Mouse (Mus musculus): ENCODE results near the gene Ak8.

Gene Ak8

DNA sequence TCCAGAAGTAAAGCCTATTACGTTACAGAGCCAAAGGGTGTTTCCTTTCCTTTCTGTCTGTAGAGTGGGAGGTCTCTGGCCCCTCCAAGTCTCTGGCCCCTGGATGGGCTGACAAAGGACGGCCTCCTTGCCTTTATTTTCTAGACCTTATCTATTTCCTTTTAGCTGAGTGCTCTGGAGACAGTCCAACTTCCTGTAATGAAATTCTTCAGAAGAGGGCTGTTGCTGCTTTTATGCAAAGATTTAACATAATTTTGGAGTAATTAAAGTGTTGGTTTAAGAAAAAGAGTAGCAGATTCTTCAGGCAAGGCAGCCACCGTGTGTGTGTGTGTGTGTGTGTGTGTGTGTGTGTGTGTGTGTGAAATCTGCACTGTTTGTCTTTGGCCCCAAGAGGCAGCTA lies 98.4 kb downstream of the Ak8 start:
- DNase-seq = no peak

DNA sequence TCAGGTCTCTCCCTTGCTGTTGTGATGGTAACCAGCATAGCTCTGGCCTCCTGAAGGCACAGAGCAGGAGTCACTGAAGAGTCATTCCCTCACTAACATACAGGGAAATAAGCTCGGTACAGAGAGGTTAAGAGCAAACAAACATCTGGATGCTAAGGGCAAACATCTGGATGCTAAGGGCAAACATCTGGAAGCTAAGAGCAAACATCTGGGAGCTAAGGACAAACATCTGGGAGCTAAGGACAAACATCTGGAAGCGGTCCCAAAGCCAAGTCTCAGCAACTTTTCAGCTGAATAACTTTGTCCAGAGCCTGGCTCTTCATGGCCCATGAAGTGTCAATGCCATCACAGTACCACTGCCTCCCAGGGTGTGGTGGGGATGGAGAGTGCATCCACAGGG lies 99.6 kb downstream of the Ak8 start:
- no peak for DNase-seq

DNA sequence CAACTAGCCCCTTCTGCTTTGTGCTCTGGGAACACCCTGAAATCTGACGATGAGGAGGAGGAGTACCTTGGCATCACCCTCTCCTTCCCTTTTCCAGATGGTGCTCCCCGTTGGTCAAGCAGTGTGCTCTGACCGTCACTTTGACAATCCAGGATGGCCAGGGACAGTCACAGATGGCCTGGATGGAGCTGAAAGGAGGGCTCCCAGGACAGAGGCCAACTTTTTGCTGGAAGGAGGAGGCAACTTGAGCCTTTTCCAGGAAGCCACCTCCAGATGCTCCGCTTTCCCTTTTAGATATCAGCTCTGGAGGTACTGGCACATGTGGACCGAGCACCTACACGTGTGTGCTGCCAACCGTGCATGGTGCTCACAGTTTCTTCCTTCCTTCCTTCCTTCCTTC lies 103.4 kb downstream of the Ak8 start:
- DNase-seq = no peak

DNA sequence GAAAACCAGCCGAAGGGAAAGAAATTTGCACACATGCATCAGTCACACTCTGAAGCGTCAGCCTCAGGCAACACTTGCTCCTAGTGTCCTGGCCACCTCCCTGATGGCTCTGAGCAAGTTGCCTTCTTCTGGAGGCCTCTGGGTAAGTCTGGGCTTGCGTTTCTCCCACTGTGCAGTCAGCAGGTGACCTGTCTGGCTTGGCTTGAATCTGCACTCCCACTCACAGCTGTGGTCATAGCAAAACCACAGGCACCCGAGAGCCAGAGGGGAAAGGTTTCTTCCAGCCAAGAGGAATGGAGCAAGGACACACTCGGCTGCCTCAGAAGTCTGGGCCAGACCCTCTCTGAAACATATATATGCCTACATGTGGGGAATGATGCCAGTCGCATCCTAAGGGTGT lies 108.9 kb downstream of the Ak8 start:
- no peak for DNase-seq

DNA sequence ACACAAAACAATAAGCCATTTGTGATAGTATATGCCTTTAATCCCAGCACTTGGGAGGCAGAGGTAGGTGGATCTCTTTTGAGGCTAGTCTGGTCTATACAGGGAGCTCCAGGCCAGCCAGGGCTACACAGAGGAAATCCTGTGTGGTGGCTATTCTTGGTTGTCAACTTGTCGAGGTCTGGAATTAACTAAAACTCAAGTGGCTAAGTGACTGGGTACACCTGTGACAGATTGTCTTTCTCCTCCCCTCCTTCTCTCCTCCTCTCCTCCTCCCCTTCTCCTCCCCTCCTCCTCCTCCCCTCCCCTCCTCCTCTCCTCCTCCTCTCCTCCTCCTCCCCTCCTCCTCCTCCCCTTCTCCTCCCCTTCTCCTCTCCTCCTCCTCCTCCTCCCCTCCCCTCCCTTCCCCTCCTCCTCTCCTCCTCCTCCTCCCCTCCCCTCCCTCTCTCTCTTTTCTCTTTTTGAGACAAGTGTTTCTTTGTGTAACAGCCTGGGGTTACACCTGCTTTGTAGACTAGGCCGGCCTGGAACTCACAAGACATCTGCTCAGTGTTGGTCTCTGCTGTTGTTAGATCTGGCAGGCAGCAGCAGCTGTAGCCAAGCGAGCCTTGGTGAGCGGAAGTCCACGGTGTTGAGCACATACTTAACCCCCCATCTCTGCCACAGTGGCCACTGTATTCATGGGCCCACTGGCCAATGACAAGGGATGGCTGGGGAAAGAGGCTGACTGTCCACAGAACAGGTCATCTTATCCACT lies 110.5 kb downstream of the Ak8 start:
- DNase-seq = no peak

DNA sequence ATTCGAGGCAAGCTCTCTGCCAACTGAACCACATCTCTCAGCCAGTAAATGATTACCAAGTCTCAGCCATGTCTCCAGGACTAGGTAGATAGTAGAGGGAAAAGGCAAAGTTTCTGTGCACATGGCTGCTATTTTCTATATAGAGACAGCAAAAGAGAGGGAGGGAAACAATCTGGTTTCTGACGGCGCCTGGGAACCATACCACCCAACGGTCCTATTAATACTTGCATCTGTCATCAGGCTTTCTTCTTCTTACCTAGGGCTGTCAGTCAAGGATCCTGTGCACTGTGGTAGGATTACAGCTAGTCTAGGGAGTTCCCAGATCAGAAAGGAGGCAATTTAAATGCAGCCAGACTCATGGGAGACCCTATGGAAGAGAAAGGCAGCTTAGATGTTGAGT lies 118.9 kb downstream of the Ak8 start:
- no peak for DNase-seq

DNA sequence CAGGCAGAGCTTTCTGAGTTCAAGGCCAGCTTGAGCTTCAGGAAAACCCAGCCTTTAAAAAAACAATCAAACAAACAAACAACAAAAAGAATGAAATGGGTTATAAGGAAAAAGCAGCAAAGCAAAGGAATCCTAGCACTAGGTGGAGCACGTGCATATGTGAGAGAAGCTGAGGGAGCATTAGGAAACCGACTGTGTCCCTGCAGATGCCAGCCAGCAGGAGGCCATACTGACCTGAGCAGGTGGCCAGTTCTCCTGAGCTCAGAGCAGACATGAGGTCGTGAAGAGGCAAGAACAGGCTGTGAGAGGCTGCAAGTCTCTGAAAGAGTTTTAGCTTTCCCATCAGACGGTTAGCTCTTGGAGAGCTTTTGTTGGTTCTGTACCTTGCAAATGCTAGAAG lies 129.3 kb downstream of the Ak8 start:
- DNase-seq = peak; percentile 10

DNA sequence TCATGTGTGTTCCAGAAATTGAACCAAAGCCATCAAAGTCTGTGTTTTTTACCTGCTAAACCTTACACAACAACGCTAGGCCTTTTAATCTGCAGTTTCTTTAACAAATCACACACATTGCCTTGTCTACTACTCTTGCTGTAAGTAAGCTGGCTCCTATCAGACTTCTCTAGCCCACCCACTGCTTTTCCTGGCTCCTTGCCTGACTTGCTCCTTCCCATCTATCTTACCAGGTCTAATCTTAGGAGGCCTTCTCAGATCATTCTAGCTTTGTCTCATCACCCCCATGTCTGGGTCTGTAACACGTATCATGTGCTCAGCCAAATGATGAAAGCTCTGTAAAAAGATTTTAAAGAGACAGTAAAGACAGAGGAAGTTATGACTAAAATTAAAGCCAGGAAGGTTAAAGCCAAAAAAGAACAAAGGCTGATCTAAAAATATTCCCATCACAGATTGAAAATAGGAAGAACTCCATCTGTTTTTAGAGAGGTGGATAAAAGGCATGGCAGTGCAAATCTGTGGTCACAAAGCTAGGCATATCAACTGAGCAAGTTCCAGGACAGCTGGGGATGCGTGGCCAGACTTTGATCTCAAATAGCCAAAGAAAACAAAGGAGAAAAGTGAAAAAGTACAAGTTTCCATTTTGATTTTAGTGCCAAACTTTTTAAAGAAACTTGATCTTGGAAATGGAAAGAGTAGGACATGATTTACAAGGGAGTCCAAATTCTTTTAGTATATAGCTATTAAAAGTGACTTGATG lies 136.4 kb downstream of the Ak8 start:
- DNase-seq = no peak

DNA sequence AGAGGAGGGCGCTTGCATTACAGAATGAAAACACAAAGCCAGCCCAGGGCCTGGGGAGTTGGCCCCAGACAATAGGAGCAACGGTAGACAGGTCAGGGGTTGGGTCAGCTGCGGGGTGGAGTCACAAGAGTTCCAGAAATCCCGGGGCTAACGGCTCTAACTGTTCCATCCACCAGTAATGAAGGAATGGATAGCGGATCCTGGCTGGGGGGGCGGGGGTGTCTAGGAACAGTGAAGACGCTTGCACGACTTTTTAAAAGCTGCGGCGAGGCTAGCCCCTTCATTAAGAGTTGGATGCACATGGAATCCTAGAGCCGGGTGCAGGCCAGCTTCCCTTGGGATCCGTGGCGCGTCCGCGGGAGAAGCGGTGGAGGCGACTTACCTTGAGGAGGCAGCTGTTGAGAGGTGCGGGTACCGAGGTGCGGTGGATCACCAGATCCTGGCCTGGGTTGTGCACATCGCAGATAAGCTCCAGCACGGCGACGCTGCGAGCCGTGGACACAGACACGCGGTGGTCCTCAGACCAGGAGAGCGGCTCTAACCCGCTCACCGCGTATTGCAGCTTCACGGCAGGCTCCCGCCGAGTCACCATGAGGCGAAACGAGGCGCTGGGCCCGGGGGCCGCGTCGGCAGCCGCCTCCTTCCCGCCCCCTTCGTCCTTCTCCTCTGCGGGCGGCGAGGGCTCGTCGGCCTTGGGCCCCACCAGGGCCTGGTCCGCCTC lies 139.7 kb downstream of the Ak8 start:
- DNase-seq = peak; percentile 7

DNA sequence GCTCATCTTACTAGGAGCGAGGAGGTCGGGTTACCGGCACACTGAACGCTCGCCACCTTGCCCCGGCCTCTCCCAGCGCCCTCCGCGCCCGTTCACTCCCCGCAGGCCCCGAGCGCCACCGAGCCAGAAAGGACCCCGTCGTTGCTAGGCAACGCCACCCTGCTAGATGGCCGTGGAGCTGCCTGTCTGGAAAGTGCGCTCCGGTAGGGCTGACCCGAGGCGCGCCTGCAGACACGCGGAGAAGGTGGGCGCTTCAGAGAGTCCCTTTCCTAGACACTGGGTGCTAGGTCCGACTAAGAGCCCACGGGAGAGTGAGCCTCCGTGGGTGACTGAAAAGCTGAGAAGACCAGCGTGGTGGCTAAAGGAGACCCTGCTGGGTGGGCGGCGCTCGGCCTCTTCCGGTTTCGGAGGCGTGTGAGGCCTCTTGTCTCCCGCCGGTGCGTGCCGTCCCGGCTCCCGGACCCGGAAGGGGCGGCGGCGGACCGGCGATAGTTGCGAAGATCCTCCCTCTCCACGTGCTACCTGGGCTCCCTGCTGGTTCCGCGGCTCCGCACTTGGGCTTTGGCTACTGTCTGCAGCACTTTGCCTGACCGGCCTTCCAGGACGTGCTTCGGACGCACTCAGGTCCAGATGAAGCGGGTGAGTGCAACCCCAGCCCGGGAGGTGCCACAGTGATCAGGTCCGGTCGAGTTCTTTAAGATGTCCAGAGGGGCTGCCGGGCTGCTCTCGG lies 140.4 kb downstream of the Ak8 start, which contains the start of the genes Gtf3c4 and Ddx31:
Gene Gtf3c4 (minus strand): TSS at position 139 of the 730 bp plus-strand sequence.
Gene Ddx31 (plus strand): TSS at position 185 of the 730 bp plus-strand sequence.
- peak; percentile 89 for DNase-seq

DNA sequence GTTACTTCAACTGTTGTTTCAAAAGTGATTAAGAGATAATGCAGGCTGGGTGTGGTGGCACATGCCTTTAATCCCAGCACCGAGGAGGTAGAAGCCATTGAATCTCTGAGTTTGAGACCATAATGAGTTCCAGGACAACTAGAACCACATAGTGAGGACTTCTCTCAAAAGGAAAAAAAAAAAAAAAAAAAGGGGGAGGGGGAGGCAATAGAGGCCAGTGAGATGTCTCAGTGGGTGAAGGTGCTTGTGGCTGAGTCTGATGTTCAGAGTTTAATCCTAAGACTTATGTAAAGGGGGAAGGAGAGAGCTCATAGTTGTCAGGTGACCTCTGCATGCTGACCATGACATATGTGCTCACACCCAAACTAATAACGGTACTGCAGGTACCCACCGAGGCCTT lies 142.1 kb downstream of the Ak8 start:
- no peak for DNase-seq

DNA sequence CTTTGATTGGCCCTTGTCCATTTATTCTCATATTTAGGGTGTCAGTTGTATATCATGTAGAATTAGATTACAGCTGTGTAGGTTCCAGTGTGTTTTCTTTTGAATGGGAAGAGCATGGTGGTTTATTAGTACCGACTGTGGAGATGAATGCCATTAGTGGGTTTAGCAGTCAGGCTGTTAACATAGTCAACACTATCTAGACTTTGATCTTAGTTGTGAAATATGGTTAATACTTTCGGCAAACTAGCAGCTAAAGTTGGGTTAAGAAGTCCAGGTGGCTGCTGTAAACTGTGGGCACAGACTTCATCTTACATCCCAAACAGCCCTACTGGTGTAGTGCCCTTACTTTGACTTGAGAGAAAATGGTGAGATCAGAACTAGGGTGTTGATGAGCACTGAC lies 148.9 kb downstream of the Ak8 start:
- no peak for DNase-seq

DNA sequence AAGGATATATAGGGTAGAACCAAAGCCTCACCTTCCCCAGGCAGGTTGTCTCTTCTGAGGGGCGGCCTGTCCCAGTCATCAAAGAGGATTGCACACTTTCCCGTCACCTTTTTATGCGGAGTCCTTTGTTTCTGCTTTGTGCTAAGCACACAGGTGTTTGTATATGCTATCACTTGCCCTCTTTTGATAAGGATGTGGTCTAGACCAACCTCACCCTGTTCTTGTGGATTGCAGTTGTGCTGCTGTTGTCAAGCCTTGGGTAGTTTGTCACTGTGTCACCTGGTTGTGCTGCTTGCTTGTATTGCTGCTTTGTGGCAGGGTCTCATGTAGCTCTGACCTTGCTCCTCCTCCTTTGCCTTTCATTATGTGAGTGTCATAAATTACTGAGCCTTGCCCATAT lies 152.6 kb downstream of the Ak8 start:
- no peak for DNase-seq

DNA sequence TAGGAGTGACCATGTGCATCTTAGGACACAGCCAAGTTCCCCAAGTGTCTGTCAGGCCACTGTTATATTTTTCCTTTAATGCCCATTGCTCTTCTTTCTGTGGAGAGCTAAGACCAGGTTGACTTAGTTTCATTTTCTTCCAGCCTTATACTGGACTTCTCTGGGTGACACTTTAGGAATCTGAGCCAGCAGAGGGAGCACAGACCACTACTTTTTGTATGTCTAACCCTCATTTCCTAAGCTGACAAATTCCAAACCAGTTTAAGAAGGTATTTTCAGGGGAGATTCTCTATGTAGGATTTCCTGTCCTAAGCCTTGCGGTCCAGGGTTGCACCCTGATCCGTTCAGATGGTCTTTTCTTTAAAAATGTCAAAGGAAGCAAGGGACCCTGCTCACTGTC lies 155.8 kb downstream of the Ak8 start:
- no peak for DNase-seq

DNA sequence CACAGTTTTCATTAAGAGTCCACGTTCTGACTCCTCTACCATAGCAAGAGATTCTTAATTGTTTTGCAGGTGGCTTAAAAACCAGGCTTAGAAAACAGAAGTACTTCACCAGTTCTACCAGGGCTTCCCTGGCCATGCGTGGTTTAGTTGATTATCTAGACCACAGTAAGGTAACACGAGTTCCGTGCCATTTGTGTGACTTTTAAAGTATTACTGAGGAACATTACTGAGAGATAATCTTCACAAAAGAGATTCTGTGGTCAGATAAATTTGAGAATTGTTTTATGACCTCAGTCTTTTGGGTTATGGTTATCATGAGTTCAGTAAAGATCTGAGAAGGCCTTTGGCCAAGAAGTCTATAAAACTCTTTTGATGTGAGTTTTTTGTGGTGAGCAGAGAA lies 159.3 kb downstream of the Ak8 start:
- no peak for DNase-seq

DNA sequence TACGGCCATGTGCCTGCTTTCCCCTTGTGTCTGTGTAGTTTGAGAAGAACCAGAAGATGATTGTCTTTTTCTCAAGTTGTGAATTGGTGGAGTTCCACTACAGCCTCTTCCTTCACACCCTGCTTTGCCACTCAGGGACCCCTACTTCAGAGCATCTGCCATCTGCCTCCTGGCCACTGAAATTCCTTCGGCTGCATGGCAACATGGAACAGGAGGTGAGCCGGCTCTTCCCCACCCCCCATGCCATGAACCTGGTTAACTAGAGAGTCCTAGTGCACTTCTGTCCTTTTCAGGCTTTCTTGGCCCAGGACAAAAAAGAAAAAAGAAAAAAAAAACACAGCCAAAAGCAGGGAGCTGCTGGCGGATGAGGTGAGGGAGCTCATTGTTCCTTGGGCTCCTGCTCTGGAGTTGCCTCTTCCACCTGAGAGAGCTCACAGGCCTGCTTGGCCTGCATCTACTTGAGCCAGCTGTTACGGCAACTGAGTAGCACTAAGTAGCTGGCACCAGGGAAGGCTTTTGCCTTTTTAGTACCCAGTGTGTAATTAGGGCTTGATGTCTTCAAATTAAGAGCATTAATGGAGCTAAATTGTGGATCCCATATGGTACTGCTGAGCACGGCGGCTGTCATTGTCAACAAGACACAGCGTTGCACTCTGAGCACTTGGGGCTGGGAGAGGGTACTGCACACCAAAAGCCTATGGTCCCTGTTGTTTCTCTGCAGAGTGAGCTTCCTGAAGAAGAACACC lies 160.9 kb downstream of the Ak8 start:
- DNase-seq = no peak
